Mouse (Mus musculus): ENCODE data around the gene Chrm5. TPM values are rescaled to one million over a fixed set of nuclear protein-coding genes. Genes with fewer than 3 reads are reported as not detected.

Chrm5 gene
- polyA plus RNA-seq (2021; fragmentation: Nextera tagmentation), result 0.41 and 0.58 TPM in 2 replicates
- long read RNA-seq, experiment 1, result 0 reads
- long read RNA-seq, experiment 2, result 0 reads

DNA sequence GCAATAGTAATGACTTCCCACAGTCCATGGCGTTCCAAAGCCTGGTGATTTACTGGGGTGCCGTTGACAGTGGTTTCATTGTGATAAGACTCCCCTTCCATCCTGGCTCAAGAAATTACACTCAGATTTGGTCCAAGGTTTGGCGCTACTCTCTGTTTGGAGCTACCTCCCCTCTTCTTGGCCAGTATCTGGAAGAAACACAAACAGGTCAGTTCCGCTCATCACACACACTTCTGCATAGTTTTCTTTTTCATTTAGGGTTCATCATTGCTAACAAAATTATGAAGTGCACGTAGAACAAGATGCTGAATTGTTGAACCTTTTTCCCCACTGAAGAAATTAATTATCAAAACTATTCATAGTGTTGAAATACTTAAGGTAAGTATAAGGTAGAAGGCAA lies at the start of gene Chrm5:
Gene Chrm5, minus strand, starts transcription at position 101 of the 400 bp plus-strand sequence.

DNA sequence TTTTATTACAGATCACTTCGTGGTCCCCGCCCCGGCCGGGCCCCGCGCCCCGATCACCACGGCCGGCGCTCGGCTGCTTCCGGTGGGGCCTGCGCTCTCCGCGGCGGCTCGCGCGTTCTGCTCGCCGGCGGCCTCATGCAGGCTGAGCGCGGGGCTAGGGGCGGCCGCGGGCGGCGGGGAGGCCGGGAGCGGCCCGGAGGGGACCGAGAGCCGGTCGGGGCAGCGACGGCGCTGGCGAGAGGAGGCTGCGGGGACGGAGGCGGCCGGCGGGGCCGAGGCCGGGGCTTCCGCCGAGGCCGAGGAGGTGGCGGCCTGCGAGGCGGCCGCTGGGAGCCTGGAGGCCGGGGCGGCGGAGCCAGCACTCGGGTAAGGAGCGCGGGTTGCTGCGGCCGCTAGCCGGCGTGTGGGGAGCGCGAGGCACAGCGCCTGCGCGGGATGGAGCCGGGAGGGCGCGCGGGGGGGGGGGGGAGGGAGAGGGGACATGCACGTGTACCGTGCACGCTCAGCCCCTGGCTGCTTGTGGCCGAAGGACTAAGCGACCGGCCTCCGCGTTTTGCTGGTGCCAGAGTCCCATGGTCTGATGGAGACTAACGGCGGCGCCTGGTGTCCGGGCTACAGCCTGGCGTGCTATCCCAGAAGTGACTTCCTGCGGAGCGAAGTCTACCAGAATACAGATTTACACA lies 12.4 kb upstream of the Chrm5 start, which contains the start of gene Aven:
Gene Aven, plus strand, starts transcription at position 109 of the 683 bp plus-strand sequence.

DNA sequence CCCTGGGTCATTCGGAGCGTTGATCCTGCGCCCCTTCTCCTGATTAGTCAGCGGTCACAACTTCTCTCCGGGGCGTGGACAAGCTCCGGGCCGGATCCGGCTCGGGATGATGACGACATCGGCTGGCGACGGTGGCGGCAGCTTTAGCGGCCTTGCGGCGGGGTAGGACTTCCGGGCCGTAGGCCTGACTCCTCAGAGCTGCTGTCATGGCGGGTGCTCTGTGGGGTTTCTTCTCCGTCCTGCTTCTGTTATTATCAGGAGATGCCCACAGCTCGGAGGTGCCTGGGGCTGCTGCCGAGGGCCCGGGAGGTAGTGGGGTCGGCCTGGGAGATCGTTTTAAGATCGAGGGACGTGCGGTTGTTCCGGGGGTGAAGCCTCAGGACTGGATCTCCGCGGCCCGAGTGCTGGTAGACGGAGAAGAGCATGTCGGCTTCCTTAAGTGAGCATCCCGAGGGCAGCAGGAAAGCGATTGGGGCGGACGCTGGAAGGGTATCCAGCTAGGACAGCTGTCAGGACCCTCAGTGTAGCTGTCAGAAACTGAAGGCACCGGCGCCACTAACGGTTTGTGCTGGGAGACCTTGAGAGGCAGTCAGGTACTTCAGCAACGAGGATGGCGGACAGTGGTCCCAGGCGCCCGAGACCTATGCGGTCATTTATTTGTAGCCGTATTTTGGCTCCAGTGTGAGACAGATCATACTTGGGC lies 25.6 kb downstream of the Chrm5 start, which contains the start of gene Emc7:
Gene Emc7, plus strand, starts transcription at position 136 of the 703 bp plus-strand sequence.

Other genes starting within 250 kb of the Chrm5 start
- gene Lpcat4, start 241.3 kb downstream of the Chrm5 start, polyA plus RNA-seq (2021; fragmentation: Nextera tagmentation), result 41.7 and 89.1 TPM in 2 replicates
- gene Nutm1, start 221.5 kb downstream of the Chrm5 start, polyA plus RNA-seq (2021; fragmentation: Nextera tagmentation), result 0.09 and 0.15 TPM in 2 replicates
- 289 TPM in 2 replicates for gene Nop10, start 218.8 kb downstream of the Chrm5 start, polyA plus RNA-seq (2021; fragmentation: Nextera tagmentation)
- 15.8 and 15.9 TPM in 2 replicates for gene Slc12a6, start 214.9 kb downstream of the Chrm5 start, polyA plus RNA-seq (2021; fragmentation: Nextera tagmentation)
- 0.29 TPM in 1 of 2 replicates, not detected in the other for gene Gm21985, start 214.5 kb downstream of the Chrm5 start, polyA plus RNA-seq (2021; fragmentation: Nextera tagmentation)
- 317 and 366 TPM in 2 replicates for gene Emc4, start 112.7 kb downstream of the Chrm5 start, polyA plus RNA-seq (2021; fragmentation: Nextera tagmentation)
- gene Katnbl1, start 101.6 kb downstream of the Chrm5 start, polyA plus RNA-seq (2021; fragmentation: Nextera tagmentation), result 8.5 and 8.9 TPM in 2 replicates
- gene Emc7, start 25.8 kb downstream of the Chrm5 start, polyA plus RNA-seq (2021; fragmentation: Nextera tagmentation), result 39.7 and 50.1 TPM in 2 replicates
- gene Aven, start 12.2 kb upstream of the Chrm5 start, polyA plus RNA-seq (2021; fragmentation: Nextera tagmentation), result 1.4 and 1.7 TPM in 2 replicates

Data from left cerebral cortex, adult 6 months (tissue).